Mouse (Mus musculus): ENCODE results near the gene Nhlrc4.
A peak's percentile ranks its signal among the peaks of the same experiment; 100 is the strongest.

Nhlrc4 gene

DNA sequence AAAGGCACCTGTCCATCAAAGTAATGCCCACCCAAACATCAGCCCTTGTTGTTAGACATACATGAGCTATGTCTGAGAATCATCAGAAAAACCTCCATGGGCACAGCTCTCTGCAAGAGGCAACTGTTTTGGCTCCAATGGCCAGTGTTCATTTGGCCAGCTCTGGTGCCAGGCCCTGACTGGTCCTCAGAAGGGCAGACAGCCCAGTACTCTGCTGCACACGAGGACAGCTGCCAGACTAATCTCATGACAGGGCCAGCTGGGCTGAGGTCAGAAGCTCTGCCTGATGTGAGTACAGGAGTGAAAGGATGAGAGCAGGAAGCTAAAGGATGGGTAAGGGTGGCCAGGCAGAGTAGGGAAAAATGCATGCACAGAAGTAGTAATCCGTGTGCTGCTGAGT lies 19.4 kb downstream of the Nhlrc4 start:
- no peak for DNase-seq (ENCODE audit: low spot score)

DNA sequence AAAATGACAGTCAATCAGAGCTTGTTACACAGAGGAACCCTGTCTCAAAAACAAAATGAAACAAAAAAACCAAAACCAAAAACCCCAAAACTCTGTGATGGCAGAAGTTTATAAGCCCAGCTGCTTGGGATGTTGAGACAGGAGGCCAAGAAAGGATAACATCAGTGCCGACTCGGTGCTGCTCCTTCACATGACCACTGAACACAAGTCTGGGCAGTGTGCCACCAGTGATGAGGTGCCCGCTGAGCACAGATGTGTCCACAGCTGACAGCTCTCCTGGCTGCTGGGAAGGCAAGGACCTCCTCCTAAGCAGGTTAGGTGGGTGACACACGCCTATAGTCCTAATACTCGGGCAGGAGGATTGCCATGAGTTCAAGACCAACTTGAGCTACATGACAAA lies 22.6 kb downstream of the Nhlrc4 start:
- DNase-seq (ENCODE audit: low spot score): peak; percentile 35

DNA sequence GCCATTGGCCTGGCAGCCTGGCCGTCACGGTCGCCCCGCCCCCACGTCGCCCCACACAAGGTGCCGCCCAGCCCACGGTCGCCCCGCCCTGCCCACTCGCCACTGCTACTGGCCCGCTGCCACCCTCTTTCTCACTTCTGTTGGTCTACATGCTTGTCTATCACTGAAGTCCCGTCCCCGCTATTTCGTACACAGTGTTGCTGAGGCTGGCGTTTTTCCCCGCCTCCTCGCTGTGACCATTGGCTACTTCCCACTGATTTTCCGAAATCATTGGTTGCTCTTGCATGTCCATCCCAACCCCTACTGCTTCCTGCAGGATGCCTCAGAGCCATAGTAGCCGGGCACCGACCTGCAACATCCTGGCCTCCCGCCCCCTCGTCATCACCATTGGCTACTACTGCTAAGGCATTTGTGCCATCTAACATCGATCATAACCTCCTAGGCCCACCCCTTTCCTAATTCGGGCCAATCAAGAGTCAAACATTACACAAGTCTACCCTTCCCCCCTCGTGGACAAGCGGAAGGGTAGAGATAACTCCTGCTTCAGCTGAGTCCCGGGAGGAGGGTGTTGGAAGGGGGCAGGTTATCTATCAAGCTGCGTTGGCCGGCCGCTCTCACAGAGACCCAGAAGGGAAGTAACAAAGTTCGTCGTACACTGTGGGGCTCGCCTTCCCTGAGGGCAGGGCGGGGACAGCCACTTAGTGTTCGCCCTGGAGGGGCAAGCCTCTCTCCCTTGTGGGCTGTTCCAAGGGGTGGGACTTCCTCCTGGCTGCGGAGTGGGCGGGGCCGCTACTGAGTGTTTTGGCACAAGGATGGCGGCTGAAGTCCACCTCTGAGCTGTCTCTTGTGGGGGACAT lies 24.7 kb downstream of the Nhlrc4 start:
- peak; percentile 98 for DNase-seq (ENCODE audit: low spot score)

DNA sequence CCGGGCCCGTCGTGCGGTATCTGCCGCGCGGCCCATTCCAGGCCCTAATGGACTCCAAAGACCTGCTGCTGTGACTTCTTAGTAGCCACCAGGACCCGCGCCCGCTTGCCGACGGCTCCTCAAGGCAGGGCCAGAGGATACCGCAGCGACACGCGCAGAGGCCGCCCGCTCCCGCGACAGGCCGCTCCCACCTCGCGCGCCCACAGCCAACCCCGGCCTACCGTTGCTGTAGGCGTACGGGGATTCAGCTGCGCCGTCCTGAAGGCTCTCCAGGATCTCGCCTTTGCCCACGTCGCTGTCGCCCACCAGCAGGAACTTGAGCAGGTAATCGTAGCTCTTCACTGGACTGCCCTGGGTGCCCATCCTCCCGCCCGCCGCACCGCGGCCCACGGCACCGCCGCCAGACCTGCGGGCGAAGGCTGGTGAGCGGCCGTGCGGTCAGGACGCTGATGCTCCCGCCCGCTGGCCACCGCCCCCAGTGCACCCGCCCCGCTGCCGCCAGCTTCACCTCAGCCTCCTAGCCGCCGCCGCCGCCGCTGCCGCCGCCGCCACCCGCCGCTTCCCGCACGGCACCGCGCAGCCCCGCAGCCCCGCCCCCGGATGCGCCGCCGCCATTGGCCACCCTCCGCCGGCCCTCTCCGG lies 25.5 kb downstream of the Nhlrc4 start, which contains the start of gene Rab40c:
TSS of gene Rab40c (minus strand) at position 584 of the 642 bp plus-strand sequence.
- no peak for DNase-seq (ENCODE audit: low spot score)

DNA sequence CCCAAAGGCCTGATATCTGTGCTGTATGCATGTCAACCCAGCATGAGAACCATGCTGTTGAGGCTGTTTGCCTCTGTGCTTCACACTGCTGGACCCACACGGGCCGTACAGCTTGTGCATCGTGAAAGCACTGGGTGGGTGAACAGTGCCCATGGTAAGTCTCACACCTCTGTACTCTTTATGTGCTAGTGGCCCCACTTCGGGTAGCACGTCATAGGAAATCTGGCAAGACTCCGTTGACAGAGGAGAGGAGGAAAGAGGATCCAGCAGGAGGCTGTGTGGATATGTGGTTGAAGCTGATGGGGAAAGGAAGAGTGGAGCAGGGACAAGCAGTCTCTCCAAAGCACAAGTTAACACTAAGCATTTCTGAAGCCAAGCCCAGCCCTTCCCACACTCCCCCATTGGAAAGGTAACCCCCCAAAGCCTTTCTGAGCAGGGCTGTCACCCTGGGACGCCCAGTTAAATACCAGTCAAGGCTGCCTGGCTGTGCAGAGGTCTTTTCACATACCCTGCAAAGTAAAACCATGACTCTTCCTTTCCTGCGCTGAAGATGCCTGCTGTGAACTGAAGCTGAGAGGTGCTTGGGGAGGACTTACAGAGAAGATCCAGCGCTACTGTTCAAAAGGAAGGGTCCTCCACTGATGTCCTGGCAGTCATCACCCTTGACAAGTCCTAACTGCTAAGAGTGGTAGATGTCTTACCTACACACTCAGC lies 26.6 kb downstream of the Nhlrc4 start:
- DNase-seq (ENCODE audit: low spot score): no peak

DNA sequence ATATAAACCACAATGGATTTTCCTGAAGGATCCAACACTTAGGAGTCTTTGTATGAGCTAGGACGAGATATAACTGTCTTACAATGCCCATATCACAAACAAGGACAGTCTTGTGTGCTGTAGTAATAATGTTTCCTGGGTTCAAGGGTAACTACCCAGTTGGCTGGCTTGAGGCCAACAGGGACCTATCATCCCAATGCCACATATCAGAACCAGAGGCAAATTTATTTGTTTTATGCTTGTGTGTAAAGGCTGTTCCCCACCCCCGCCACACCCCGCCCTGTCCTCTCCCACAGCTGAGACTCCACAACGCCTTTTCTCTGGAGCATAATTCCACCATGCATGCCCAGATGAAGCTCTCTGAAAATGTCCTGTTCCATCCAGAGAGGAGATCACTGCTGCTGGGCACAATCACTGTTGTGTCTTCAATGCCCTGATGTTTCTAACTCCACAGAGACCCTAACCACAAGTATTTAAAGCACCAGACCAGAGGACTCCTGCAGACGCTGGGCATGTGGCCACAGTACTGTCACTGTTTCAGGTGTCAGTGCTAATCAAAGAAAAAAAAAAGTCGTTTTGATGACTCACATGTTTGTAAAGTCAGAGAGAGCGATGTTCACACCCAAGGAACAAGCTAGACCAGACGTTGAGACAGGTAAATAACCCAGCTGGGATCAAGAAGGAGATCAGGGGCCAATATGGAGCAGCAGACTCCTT lies 27.7 kb downstream of the Nhlrc4 start:
- DNase-seq (ENCODE audit: low spot score): no peak

DNA sequence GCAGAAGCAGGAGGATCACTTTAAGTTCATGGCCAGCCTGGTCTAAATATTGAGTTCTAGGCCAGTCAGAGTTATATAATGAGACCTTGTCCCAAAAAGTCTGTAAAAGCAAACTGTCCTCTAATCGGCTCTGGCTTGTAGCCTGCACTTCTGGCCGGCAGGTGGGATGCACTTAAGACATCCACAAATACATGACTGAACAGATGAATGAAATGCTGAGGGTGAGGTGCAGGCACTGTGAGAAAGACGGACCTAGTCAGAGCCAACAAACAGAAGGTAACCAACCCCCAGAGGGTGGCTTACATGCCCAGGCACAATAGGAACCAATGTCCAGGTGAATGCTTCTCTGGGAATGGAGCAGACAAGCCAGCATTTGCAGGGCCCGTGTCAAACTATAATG lies 30.5 kb downstream of the Nhlrc4 start:
- DNase-seq (ENCODE audit: low spot score): no peak

DNA sequence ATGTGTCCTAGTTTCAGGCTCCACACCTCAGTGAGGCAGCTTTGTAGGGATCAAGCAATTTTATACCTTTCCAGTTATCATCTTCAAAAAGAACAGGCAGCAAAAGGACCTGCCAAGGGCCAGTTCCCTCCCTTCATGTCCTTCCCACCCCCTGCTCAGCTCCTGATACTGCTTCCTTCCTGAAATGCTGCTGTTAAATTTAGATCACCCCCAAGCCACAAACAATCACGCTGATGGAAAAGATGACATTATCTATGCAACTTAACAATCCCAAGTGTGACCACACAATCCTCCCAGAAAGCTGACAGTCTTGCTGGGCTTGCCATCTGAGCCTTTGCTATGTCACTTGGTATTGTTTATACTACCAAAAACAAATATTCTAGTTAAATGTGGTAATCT lies 30.9 kb downstream of the Nhlrc4 start:
- no peak for DNase-seq (ENCODE audit: low spot score)

DNA sequence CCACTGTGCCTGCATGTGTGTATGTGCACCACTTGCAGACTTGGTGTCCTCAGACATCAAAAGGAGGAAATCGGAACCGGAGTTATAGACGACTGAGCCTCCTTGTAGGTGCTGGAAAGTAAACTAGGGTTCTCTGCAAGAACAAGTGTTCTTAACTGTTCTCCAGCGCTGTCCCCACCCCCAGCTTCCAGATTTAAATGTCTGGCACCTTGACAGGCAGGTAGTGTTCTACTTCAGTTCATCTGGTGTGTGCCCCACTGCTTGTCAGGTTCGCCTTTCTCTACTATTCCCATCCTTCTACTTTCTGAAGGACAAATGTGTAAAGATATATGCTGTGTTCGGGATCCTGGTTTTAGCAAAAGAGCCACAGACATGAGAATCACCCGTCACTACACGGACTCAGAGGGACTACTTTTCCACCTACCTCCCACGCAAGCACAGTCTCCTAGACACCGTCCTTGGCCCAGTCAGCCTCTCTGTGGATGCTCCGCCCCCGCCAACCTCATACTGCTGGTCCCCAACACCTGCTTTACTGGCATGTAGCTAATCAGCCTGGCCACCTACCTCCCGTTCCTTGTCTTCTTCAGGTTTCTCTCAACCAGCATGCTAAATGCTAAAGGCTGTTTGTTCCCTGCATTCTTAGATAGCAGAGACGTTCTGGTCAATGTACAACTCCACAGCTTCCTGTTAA lies 31.4 kb downstream of the Nhlrc4 start:
- no peak for DNase-seq (ENCODE audit: low spot score)

DNA sequence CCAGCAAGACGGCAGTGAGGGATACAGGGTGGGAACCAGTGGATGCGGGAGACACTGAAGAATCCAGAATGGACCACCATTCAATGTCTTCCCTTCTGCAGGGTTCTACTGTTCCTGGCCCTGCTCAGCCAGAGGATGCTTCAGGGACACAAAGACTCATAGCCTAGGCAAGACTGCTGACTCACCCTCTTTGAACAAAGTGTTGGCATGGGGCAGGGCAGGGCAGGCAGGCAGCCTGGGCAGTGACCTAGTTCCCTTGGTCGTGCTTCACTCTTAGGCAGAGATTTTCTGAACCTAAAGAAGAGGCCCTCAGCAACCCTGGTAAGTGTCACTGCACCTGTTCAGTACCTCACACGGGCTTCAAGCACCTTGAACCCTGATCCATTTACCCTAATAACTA lies 32.9 kb downstream of the Nhlrc4 start:
- DNase-seq (ENCODE audit: low spot score): no peak

DNA sequence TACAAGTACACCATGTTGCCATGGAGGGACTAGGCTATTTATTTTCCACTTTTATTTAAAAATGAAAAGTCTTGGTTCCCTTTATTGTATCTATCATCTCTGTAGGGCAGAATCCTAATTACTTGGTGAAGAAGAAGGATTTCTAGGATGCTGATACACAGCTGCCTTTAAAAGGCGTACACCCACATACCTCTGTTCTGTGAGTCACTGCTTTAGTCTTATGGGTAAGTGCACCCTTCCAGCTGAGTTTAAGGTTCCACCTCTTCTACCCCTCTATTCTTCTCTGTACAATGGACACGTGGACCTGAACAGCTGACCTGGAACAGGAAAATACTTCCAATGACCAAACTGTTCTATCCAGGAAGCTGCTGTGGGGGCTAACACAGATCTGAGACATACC lies 37.1 kb downstream of the Nhlrc4 start:
- no peak for DNase-seq (ENCODE audit: low spot score)

DNA sequence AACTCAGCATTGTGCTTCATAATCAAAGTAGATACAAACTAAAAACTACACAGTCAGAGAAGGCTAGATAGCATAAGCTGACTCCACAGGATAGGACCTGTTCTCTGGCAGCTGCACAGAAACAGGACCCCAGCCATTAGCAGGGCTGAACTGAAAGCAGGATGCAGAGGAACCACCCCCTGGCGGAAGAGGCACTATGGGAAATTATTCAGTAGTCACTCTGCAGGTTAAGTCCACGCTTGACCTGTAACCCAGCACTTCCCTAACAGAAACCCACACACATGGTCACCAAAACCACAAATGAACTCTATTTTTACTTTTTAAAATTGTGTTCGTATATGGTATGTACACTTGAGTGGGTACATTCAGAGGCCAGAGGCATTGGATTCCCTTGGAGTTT lies 41.7 kb downstream of the Nhlrc4 start:
- DNase-seq (ENCODE audit: low spot score): no peak

DNA sequence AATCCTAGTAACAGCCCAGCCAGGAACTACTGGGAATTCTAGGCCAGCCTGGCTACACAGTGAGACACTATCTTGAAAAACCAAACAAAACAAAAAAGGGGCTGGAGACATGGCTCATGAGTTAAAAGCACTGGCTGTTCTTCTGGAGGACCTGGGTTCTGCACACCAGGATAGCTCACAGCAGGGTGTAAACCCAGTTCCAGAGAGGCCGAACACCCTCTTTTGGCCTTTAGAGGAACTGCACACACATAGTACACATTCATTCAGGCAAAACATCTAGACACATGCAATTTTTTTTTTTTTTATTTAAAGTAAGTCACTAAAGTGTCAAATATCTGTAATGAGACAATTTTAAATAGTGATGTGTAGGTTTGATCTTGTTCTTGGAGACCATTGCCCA lies 44.6 kb downstream of the Nhlrc4 start:
- no peak for DNase-seq (ENCODE audit: low spot score)

DNA sequence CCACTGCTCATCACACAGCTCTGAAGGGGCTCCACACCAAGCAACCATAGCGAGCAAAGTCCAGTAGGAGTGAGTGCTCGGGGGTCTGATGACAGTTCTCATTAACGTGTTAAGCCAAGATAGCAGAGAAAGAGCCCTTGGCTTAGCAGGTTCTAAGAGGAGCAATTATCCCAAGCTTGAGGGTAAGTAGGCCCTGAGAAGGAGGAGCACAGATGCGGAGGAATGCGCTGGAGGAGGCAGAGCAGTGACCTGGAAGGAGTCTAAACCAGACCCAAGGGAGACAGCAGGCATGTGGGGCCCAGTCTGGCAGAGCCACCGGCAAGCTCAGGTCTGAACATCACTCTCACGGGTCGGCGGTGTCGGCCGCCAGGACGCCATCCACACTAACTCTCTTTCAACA lies 48.9 kb downstream of the Nhlrc4 start:
- DNase-seq (ENCODE audit: low spot score): no peak

DNA sequence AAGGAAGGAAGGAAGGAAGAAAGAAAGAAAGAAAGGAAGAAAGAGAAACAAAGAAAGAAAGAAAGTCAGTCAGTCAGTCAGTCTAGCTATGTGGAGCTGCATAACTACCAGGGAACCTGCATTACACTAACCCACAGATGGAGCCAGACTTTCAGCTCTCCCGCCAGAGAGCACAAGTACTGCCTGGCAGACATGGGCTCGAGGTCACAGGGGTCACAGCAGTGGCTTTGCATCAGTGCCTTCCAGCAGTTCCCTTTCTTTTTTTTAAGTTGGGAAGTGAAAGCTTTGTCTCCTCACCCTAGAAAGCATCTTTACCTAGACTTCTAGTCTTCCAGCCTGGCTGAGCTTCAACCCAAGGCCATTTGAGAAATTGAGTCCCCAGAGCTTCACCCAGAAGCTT lies 49.3 kb downstream of the Nhlrc4 start:
- no peak for DNase-seq (ENCODE audit: low spot score)

DNA sequence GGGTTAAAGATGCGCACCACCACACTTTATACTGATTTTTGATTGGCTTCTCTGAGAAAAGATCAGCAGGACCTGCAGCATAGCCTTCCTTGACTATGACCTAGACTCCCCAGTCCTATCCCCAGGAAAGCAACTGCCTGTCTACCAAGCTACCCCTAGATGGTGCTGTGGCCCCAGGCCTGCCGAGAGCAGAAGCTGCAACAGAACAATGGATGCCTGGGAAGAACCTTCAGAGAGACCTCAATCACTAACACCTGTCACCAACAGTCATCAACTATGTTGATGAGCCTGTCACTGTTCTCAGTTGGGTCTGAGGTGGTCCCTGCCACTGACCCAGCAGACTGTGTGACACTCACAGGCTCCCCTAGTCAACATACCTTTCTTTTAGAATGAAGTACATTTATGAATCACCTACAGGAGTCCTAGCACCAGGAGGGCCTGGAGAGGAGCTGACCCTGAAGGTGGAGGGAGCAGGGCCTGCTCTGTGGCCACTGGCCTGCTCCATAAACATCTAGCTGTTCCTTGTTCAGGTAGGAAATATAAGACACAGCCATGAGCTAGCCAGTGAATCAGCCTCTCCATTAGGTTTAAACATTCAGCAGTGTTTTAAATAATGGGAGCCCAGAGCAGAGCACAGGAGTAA lies 50.7 kb downstream of the Nhlrc4 start:
- peak; percentile 43 for DNase-seq (ENCODE audit: low spot score)

Measured in spleen, adult 12 weeks (tissue).